Mouse (Mus musculus) embryonic stem cell, embryonic (primary cell): ENCODE results near the gene Ehmt2.

Source experiments
- CTCF ChIA-PET, 4 experiments: fragments of 300-600 bp in 2 of 4; fragments of 350-600 bp in 2 of 4; sonication (Branson Sonifier 250); formaldehyde crosslinking; loops; one replicate each; lab custom pipeline; 2022; ENCODE audit warnings: inconsistent platforms in 2 of 4; lab: Charles Lee
- POLR2A ChIA-PET, 4 experiments: fragments of 300-600 bp in 2 of 4; fragments of 350-600 bp in 2 of 4; sonication (Branson Sonifier 250); formaldehyde crosslinking; loops; one replicate each; lab custom pipeline; 2022; ENCODE audit warnings: antibody characterized with exemption in 4 of 4, inconsistent platforms in 1 of 4; lab: Charles Lee

Ehmt2 gene

DNA sequence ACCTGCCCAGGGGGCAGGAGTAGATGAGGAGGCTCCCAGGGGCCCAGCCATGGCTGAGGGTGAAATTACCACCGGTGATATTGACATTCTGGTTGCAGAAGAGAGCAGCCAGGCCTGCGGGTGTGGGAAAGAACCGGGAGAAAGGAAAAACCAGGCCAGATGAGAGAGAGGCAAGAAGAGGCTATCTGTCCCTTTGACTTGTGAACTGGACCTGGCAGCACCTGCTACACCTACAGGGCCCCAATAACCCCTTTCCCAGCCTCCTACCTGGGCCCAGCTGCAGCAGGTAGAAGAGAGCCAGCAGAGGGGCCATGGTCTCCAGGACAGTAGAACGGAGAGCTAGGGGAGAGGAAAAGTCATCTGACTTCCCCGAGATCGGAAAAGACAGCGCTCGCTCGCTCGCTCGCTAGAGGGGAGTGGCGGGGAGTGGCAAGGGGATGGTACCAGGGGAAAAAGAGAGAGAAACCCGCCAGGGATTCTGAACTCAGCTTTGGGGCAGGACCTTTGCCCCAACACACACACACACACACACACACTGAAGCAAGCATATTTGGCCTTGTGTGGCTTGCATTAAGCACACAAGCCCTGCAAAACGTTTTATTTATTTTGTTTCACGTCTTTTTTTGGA, 16.5 kb upstream of the Ehmt2 start, which contains the start of gene Gm20547:
Gm20547 (minus strand) TSS at position 360 of the 628 bp plus-strand sequence.
- CTCF ChIA-PET = interaction anchor here in 3 of 4 experiments (0.5 to 1.0 kb wide), 10 partner anchors 9 to 483 kb away, joined by 3 to 6 read pairs (median 4); partner anchors contain the start of gene BC051142 (in 1 of the 3)
- POLR2A ChIA-PET = interaction anchor here in 3 of 4 experiments (0.6 to 3.0 kb wide), 20 partner anchors 8 to 762 kb away, joined by 3 to 12 read pairs (median 3); partner anchors contain the start of genes C2 (in 1 of the 3), Csnk2b (in 1 of the 3) and Ehmt2 (in 1 of the 3)

DNA sequence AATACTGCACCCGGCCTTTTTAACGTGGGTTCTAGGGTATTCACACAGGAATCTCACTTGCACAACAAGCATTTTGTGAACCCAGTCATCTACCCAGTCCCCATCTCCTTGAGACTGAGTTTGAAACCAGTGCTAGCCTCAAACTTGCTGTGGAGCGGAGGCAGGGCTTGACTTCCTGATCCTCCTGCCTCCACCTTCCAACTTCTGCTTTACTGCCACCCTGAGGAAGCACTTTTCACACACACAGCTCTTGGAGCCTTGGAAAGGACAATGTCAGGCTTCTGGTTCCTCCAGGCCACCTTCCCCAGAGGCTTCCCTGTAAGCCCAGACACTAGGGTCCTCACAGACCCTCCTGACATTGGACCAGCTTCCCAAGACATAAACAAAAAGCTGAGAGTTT, 14.9 kb upstream of the Ehmt2 start:
- ChIA-PET POLR2A (interaction anchor here in 3 of 4 experiments (0.6 to 3.0 kb wide), 15 partner anchors 10 to 358 kb away, joined by 3 to 12 read pairs (median 3); partner anchors contain the start of genes Ddx39b (in 1 of the 3) and Neu1 (in 1 of the 3)), CTCF (interaction anchor here in 3 of 4 experiments (0.5 to 2.2 kb wide), 7 partner anchors 8 to 890 kb away, joined by 3 to 11 read pairs (median 4); no protein-coding TSS in a partner anchor)

DNA sequence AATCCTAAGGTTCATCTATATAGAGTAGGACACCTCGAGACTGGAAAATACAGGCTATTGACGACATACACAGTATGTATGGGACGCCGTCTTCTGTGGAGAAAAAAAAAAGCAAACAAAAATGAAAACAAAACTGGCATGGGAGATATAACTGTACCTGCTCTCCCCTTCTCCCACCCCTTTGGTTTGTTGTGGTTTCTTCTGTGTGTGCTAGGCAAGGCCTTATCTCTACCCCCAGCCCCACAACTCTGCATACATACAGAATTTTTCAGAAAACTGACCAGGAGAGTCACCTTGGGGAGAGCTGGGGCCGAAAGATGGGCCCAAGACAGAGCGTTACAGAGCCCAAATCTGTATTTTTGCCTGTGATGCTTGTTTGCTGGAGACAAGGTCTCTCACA, 13.6 kb upstream of the Ehmt2 start:
- CTCF ChIA-PET = interaction anchor here in 1 of 4 experiments (0.8 to 2.2 kb wide), 3 partner anchors 9 to 29 kb away, joined by 3 to 10 read pairs (median 8); no protein-coding TSS in a partner anchor
- POLR2A ChIA-PET = interaction anchor here in 3 of 4 experiments (0.7 to 2.0 kb wide), 12 partner anchors 9 to 768 kb away, joined by 3 to 10 read pairs (median 4); partner anchors contain the start of genes Cfb (in 1 of the 3), Nelfe (in 1 of the 3) and Skiv2l (in 1 of the 3)

DNA sequence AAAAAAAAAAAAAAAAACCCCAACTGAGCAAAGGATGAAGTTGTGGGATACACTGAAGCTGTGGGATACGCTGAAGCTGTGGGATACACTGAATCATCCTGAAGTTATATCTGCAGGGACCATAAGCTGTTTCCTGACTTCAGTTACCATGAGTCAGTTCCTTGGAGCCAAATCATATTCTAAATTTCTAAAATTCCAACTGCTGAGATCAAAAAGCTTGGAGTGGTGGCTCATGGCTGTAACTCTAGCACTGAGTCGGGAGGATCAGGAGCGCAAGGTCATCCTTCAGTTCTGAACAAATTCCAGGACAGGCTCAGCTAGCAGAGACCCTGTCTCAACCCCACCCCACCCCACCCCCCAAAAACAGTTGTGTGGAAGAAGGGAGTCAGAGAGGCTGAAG, 12.7 kb upstream of the Ehmt2 start:
- ChIA-PET CTCF (interaction anchor here in 1 of 4 experiments (0.8 to 1.2 kb wide), 2 partner anchors 8 to 29 kb away, joined by 3 to 8 read pairs; no protein-coding TSS in a partner anchor), POLR2A (interaction anchor here in 3 of 4 experiments (0.6 to 1.3 kb wide), 9 partner anchors 25 to 218 kb away, joined by 3 to 4 read pairs (median 3); partner anchors contain the start of genes Nelfe (in 1 of the 3) and Skiv2l (in 1 of the 3))

DNA sequence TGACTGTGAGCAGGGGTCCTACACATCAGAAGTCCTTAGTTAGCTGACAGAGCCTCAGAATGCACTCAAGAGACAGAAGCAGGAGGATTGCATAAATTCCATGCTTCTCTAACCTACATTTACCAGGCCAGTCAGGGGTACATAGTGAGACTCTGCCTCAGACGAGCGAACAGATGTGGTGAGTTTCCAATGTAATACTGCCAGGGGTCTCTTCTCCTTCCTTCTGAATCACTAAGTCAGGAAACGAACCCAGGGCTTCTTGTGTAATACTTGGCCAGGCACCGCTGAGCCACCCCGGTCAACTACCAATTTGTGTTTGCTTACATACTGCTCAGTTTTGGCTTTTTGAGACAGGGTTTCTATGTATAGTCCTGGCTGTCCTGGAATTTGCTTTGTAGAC, 10.3 kb upstream of the Ehmt2 start:
- ChIA-PET POLR2A (interaction anchor here in 1 of 4 experiments (0.6 kb wide), 1 partner anchor 12 kb away, joined by 3 read pairs; no protein-coding TSS in a partner anchor), CTCF (no interaction called here)

DNA sequence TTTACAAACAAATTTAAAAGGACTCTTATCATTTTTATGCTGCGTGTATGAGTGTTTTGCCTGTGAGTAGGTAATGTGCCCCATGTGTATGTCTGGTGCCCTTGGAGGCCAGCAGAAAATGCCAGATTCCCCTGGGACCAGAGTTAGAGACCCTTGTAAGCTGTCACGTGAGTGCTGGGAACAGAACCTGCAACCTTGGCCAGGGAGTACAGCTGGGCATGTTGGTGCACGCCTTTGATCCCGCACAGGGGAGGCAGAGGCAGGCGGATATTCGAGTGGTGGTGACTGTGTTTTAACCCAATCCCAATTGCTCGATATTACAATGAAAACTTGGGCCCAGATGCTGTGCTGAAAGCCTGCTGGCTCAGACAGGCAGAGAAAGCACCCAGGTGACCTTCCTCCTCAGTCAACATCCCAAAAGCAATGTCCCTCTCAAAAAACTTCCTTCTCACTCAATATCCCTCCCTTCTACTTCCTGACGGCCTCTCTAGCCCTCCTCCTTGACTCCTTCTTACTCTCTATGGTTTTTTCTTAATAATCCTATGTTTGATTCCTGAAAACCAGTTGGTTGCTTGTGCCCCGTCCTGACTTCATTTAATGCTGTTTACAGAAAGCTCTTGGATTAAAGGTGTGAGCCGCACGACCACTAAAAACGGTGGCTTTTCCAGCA, 8.1 kb upstream of the Ehmt2 start:
- POLR2A ChIA-PET = interaction anchor here in 3 of 4 experiments (0.5 to 3.0 kb wide), 16 partner anchors 9 to 109 kb away, joined by 3 to 25 read pairs (median 4); partner anchors contain the start of genes Zbtb12 (in 3 of the 3), Gm20547 (in 1 of the 3) and Neu1 (in 1 of the 3)
- CTCF ChIA-PET = interaction anchor here in 1 of 4 experiments (1.0 to 3.0 kb wide), 3 partner anchors 11 to 21 kb away, joined by 6 to 23 read pairs (median 13); partner anchors contain the start of gene Zbtb12

DNA sequence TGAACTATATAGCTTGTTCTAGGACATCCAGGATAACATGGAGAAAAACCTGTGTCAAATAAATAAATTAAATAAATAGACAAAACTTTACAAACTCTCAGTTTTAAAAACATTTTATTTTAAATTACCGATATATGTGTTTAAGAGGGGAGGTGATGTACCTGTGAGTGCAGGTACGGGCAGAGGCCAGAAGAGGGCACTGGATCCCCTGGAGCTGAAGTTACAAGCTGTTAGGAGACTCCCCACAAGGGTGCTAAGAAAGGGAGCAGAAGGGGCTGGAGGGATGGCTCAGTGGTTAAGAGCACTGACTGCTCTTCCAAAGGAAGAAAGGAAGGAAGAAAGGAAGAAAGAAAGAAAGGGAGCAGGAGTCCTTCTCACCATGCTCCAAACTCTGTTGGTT, 6.9 kb upstream of the Ehmt2 start:
- ChIA-PET POLR2A (interaction anchor here in 3 of 4 experiments (0.7 to 3.0 kb wide), 27 partner anchors 9 to 350 kb away, joined by 3 to 25 read pairs (median 4); partner anchors contain the start of genes Zbtb12 (in 2 of the 3), Ddx39b (in 1 of the 3), Dxo (in 1 of the 3) and Gm20547 (in 1 of the 3)), CTCF (interaction anchor here (0.5 to 3.0 kb wide), 23 partner anchors 8 to 770 kb away, joined by 3 to 23 read pairs (median 4); partner anchors contain the start of genes Gm20547 (in 1 of the 4), Neu1 (in 1 of the 4) and Zbtb12 (in 1 of the 4))

DNA sequence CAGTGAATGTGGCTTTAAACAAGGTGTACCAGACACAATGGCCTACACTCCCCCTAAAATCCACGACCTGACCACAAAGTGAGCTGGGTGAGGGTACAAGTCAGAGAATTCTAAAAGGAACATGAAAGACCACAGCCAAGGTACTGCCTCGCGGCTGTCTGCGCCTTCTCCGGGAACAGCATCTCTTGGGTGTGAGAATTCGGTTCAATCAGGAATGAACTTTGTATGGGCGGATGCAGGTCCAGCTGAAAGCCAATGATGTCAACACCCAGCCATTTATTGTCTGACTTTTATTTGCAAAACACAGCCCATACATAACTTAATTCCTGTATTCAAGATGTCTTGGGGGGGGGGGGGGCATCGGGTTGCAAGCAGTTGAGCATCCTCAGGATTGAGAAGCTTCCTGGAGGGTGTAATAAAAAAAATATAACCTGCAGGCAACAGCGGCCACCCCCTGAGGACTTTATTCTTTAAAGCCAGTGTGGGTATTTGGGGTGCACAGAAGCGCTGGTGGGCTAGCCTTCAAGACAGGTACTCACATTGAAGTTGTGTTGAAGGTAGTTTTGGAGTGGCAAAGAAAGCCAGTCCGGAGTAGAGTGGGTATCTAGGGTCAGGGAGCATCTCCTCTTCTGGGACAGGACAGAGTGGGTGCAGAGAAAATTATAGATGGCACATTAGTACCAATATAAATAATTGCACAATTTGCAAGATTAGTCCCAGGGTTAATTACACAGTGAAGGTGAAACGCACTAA, 5.0 kb upstream of the Ehmt2 start:
- POLR2A ChIA-PET = interaction anchor here (0.6 to 8.4 kb wide), 33 partner anchors 9 to 449 kb away, joined by 3 to 93 read pairs (median 4); partner anchors contain the start of genes Neu1 (in 2 of the 4), H2-Q2 (in 1 of the 4), Nelfe (in 1 of the 4) and Skiv2l (in 1 of the 4)
- CTCF ChIA-PET = interaction anchor here in 3 of 4 experiments (0.6 to 2.1 kb wide), 13 partner anchors 8 to 361 kb away, joined by 3 to 10 read pairs (median 4); no protein-coding TSS in a partner anchor

DNA sequence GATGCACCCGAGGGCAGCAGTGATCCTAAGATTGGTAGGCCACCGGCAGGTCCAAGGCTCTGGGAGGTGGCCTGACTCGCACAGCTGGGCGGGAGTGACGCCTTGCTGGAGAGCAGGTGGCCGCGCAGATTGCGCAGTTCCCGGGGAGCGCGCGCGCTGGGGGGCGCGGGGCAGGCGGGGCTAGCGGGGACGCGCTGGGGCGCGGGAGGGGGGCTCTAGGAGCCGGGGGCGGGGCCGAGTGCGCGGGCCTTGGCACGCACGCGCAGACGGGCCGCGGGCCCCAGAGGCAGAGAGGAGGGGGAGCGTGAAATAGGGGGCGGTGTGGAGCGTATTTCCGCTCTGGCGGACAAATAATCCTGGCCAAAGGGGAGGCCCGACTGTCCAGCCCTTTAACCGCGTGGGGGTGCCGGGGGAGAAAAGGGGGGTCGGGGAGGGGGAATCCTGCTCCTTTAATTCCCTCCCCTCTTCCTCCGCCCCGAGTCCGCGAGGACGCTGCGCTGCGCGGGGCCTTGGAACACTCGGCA, 4.1 kb upstream of the Ehmt2 start:
- ChIA-PET POLR2A (interaction anchor here (0.6 to 8.4 kb wide), 27 partner anchors 8 to 601 kb away, joined by 3 to 93 read pairs (median 4); partner anchors contain the start of genes H2-Q2 (in 1 of the 4), Neu1 (in 1 of the 4) and Zbtb12 (in 1 of the 4)), CTCF (interaction anchor here in 3 of 4 experiments (0.5 to 2.1 kb wide), 11 partner anchors 9 to 1149 kb away, joined by 3 to 10 read pairs (median 4); partner anchors contain the start of gene Slc44a4 (in 1 of the 3))

DNA sequence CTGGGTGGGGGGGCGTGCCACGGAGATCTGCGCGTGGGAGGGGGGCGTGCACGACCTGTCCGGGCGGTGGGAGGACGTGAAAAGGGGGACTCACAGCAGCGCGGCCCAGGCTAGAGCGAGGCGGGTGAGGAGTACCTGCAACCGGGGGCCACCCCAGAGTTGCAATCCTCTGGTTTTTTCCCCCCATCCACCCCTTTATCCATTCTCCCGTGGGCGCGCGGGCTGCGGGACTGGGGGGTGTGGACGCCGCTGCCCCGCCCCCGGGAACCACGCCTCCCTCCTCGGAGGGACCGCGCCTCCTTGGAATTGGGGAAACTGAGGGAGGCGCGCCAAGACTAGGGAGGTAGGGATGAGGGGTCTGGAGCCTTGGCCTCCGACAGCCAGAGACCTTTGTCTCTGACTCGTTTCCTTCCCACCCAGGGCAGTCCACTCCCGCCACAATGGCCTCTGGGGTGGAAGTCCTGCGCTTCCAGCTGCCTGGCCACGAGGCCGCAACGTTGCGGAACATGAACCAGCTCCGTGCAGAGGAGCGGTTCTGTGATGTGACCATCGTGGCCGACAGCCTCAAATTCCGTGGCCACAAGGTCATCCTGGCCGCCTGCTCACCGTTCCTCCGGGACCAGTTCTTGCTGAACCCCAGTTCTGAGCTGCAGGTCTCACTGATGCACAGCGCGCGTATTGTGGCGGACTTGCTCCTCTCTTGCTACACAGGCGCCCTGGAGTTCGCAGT, 3.3 kb upstream of the Ehmt2 start:
- CTCF ChIA-PET = interaction anchor here in 1 of 4 experiments (1.0 to 2.1 kb wide), 5 partner anchors 8 to 271 kb away, joined by 3 to 10 read pairs (median 5); partner anchors contain the start of gene Slc44a4
- POLR2A ChIA-PET = interaction anchor here in 3 of 4 experiments (0.6 to 8.4 kb wide), 20 partner anchors 8 to 248 kb away, joined by 3 to 93 read pairs (median 4); partner anchors contain the start of genes Atf6b (in 1 of the 3), Neu1 (in 1 of the 3) and Slc44a4 (in 1 of the 3)

DNA sequence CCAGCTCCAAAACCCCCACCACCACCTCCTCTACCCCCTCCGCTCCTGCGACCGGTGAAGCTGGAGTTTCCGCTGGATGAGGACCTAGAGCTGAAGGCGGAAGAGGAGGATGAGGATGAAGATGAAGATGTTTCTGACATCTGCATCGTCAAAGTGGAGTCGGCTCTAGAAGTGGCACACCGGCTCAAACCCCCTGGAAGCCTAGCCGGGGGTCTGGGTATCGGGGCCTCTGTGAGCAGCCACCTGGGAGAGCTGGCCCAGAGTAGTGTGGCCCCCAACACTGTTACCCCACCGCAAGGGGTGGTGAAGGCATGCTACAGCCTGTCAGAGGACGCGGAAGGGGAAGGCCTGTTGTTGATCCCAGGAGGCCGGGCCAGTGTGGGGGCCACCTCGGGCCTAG, 2.5 kb upstream of the Ehmt2 start:
- POLR2A ChIA-PET = interaction anchor here (0.6 to 8.4 kb wide), 21 partner anchors 8 to 1049 kb away, joined by 3 to 93 read pairs (median 4); partner anchors contain the start of genes Atf6b (in 1 of the 4), H2-DMa (in 1 of the 4), Hspa1a (in 1 of the 4) and Hspa1l (in 1 of the 4)

DNA sequence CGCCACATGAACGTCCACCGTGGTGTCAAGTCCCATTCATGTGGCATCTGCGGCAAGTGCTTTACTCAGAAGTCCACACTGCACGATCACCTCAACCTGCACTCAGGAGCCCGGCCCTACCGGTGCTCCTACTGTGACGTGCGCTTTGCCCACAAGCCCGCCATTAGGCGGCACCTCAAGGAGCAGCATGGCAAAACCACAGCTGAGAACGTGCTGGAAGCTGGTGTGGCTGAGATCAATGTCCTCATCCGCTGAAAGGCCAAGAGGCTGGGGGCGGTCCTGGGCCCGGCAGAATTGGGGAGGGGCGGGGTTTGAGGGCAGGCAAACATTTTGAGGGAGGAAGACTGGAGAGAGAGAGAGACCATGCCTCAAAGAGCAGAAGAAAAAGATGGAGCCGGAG, 1.9 kb upstream of the Ehmt2 start:
- CTCF ChIA-PET = interaction anchor here in 3 of 4 experiments (0.6 to 2.3 kb wide), 4 partner anchors 15 to 555 kb away, joined by 3 to 10 read pairs (median 6); no protein-coding TSS in a partner anchor
- POLR2A ChIA-PET = interaction anchor here (0.6 to 8.4 kb wide), 20 partner anchors 9 to 1049 kb away, joined by 3 to 93 read pairs (median 5); partner anchors contain the start of genes H2-DMa (in 1 of the 4), Hspa1a (in 1 of the 4), Hspa1l (in 1 of the 4) and Vars (in 1 of the 4)

More for the DNA sequence above, 2.5 kb upstream of the Ehmt2 start:
- CTCF ChIA-PET = interaction anchor here in 1 of 4 experiments (1.9 kb wide), 1 partner anchor 271 kb away, joined by 5 read pairs; no protein-coding TSS in a partner anchor

DNA sequence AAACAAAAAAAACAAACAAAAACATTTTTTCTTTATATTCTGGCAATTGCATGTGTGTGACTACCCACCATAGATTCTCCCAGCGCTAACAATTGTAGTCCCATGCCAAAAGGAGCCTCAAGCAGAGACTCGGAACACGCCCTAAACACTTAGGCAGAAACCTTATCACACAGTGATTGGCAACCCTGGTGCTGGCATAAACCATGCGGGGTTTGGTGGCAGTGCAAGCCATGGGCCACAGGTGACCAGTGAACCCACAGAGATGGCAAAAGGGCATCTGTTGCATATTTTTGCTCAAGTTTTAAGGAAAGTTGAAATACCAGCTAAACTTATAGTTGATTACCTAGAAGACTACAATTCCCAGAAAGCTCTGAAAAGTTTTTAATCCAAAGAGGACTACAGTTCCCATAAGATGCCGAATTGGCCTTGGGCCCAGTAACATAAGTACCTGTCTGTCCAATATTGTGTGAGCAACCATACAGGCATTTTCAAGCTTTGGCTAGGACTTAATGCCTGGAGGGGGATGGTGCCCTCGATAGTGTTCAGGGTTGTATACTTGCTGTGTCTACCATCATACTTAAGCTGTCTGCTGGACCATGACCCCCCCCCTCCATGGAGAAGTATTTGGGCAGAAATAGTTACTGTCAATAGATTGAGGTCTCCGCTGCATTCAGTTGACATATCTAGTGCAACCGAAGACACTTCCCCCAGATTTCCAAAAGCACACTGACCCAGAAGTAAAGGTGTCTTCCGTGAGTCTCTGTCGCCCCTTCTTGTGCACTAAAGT, 703 bp upstream of the Ehmt2 start:
- POLR2A ChIA-PET = interaction anchor here (0.5 to 8.4 kb wide), 20 partner anchors 8 to 778 kb away, joined by 3 to 93 read pairs (median 4); partner anchors contain the start of genes Gm20547 (in 1 of the 4), Hspa1a (in 1 of the 4), Hspa1l (in 1 of the 4) and Neu1 (in 1 of the 4)
- CTCF ChIA-PET = interaction anchor here in 2 of 4 experiments (0.9 to 2.3 kb wide), 6 partner anchors 10 to 55 kb away, joined by 3 to 10 read pairs (median 5); partner anchors contain the start of gene Neu1 (in 1 of the 2)

DNA sequence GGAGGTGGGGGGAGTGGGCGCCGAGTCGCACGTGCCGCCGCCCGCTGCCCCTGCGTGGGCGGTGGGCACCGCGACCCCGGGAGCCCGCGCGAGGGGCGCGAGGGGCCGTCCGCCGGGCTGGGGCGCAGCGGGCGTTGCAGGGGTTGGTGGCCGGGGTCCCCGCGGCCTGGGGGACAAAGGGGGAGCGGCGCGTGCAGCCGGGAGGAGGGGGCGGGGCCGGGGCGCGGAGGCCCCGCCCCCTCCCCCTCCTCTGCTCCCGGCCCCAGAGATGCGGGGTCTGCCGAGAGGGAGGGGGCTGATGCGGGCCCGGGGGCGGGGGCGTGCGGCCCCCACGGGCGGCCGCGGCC, 410 bp downstream of the Ehmt2 start:
- ChIA-PET CTCF (interaction anchor here in 2 of 4 experiments (0.5 to 2.3 kb wide), 7 partner anchors 11 to 190 kb away, joined by 3 to 6 read pairs (median 4); partner anchors contain the start of gene Neu1 (in 1 of the 2)), POLR2A (interaction anchor here in 3 of 4 experiments (0.6 to 8.4 kb wide), 22 partner anchors 7 to 780 kb away, joined by 3 to 93 read pairs (median 4); partner anchors contain the start of genes Gm20547 (in 2 of the 3), H2-DMa (in 1 of the 3), Neu1 (in 1 of the 3) and Prrc2a (in 1 of the 3))
